Mouse (Mus musculus): ENCODE measurements around the gene Olig2.

Gene Olig2

DNA sequence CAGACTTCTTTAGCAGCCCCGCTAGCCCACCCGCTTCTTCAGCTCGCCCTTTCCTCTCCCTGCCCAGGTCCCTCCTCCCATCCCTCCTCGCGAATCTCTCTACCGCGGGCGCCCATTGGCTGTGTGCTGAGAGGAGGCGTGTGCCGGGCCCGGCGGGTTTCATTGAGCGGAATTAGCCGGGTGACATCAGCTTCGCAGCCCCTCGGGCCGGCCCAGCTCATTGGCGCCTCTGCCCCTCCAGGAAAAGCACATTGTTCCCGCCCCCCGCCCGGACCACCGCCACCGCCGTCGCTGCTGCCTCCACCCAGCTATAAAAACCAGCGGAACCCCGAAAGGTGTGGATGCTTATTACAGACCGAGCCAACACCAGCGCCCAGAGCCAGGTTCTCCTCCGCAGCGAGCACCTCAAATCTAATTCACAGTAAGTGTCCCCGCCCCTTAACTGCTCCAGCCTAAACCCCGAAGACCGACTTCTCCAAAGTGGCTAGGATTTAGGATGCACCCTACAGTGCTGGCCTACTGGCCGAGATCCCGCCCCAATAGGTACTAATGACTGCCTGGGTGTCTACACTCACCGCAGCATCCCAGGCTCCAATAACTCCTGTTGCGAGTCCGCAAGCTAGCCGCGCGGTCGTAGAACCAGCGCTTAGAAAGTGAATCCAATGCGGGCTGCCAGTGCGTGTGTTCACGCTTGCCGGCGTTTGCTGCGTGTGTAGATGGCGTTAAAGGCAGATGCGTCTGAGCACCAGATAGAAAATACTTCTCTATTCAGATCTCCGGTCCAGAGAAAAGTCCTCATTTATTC lies at the start of gene Olig2:
Gene Olig2, plus strand, starts transcription at position 225 of the 805 bp plus-strand sequence.
- DNase-seq (ENCODE audit: low read depth, low spot score), result peak; percentile 83

DNA sequence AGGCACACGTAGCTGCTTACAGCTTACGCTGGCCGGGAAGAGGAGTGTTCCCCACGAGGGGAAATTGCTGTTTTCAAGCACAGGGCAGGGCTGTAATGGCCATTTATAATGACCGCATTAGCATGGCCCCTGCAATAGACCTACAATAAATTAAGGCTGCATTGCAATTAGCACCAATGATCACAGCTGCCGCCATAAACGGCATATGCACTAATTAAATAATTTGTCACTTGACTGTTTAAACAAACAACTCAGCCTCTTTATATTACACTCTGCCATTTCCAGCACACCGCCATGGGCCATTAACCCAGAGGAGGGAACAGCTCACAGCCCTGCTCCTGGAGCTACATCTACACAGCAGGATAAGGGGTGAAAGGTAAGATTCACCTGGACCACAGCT lies 49.4 kb upstream of the Olig2 start:
- no peak for DNase-seq (ENCODE audit: low read depth, low spot score)

DNA sequence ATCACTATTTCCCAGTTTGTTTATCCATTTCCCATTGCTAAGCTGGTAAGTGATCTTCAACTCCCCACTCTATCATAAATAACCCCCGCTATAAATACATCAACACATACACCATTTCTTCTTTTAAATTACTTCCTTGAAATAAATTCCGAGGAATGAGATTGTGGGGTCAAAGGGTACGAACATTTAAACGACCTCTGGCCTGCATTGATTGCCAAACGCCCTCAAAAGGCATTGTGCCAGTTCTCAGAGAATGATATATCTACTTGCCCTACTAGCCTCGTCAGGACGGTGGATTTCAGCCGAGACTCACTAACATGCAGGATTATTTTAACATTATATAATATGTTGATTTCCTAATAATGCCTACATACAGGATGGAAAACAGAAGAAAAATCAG lies 38.2 kb upstream of the Olig2 start:
- no peak for DNase-seq (ENCODE audit: low read depth, low spot score)

DNA sequence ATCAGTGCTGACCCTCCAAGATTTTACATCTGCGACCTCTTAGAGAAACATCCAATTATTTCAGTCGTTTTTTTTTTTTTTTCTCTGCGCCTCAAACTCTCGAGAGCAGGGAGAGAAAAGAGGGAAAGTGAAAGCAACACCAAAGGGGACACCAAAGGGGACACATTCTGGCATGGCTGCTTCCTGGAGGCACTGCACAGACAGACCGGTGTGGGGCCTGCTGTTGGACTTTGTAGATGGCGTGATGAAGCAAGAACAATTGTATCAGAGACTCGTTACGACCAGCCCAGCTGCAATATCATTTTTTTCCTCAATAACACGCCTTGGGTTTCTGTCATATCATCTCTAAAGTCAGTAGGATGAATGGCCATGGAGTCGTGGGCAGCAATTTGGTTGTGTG lies 37.6 kb upstream of the Olig2 start:
- DNase-seq (ENCODE audit: low read depth, low spot score), result no peak

DNA sequence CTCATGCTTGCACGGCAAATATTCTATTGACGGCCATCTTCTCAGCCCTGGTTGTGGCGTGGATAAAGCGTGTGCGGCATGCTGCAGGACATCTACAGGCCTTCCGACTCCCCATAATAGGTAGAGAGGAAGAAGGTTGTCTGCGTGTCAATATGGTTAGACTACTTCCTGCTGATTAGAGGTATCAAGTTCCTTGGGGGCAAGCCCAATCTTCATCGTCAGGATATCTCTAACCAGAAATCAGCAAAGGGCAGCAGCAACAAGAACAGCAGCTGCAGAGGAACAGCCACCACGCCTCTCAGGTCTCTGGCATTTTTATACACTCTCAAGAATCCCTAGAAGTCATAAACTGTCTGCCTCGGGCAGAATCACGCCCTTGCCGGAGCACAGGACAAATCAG lies 37.0 kb upstream of the Olig2 start:
- no peak for DNase-seq (ENCODE audit: low read depth, low spot score)

DNA sequence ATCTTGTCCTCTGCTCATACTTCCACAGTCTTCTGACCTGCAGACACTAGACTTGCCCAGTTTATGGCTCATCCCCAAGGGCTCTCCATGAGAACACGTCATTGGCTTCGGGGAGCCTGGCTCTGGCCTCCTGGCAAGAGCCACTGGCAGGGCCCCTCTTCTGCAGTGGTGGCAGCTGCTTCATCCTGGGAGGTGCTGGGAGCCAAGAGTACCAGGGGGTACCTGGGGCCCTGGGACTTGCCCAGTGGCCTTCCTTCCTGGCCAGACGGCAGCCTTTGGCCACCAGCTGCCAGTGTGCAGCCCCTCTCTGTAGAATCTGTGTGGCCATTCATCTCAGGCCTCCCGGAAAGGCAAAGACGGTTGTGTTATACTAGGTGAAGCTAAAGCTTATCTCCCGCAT lies 34.0 kb upstream of the Olig2 start:
- DNase-seq (ENCODE audit: low read depth, low spot score), result peak; percentile 50

DNA sequence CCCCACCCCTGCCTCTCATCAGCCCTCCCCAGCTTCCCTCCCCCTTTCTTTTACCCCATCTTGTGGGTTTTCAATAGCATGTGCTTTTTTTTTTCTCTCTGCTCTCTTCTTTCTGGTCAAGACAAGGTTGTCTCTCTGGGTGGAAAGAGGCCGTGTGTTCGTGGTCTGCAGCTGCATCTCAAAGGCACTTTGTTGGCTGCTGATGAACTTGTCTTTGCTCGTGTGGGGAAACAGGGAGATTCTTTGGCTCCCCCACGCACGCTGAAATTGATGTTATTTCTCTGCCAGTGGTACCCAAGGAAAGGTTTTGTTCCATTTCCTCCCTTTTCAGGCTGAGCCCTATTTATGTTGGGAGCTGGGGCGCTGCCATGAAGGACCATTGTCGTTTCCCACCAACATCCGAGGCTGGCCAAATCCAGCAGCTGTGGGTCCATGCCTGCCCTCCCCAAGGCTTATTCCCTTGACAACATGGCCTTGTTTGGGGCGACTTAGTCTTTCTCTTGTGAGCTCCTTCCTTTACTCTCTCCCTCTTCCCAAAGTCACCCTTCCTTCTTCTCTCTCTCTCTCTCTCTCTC lies 33.5 kb upstream of the Olig2 start:
- peak; percentile 71 for DNase-seq (ENCODE audit: low read depth, low spot score)

DNA sequence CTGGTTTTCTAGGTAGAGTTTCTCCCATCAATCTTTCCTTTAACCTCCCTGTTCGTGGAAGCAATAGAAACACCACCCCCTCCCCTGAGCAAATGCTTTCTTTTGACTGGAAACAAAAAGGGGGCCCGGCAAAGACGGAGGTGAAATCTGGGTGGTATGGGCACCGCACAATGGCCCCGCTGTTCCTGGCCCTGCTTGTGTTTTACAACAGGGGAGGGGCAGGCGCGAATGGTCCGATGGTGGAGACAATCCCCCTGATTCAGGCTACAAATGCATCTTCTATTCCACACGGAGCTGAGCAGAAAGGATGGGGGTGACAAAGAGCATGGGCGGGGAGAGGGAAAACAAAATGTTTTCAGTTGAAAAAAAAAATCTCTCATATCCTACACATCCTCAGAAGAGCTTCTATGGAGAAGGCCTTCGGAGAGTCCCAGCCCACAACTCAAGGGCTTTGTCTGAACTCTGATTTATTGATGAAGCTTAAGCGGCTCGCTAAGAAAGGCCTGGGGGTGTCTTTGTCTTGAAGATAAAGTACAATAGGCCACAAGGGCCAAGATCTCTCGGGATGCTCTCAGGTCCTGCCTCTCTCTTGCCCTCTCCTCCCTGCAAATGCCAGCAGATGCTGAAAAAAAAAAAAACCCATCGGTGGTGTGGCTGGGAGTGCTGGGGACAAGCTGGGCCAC lies 32.4 kb upstream of the Olig2 start:
- peak; percentile 83 for DNase-seq (ENCODE audit: low read depth, low spot score)

DNA sequence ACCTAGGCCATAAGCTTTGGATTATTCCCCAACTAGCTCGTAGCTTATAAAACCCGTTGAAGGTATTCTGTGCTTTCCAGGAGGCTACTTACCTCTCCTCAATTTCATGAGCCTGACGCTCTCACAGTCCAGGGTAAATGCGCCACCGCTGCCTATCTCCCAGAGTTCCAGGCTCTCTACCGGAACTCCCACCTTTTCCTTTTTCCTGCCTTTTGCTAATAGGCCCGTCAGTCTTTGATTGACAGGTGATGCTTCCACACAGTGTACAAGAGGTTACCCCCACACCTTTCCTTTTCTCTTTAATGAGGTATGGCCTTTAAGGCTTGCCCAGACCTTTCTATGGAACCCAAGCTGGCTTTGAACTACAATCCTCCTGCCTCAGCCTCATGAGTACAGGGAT lies 25.4 kb upstream of the Olig2 start:
- DNase-seq (ENCODE audit: low read depth, low spot score), result no peak

DNA sequence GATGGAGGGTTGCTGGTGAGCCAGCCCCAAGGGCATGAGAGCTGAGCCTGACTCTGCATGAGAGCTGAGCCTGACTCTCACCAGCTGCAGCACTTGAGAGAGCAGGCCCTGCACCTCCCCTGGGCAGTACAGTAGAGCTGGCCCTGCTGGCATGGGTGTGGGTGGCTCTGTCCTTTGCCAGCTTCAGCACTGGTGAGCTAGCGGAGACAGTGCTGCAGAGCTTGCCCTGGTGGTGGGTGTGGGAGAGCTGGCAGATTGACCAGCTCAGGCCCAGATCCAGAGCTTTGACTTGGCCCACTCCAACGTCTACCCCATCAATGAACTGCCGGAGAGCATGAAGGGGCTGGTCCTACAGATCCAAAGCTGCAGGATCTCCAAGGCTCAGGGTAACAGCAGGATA lies 22.3 kb upstream of the Olig2 start:
- no peak for DNase-seq (ENCODE audit: low read depth, low spot score)

DNA sequence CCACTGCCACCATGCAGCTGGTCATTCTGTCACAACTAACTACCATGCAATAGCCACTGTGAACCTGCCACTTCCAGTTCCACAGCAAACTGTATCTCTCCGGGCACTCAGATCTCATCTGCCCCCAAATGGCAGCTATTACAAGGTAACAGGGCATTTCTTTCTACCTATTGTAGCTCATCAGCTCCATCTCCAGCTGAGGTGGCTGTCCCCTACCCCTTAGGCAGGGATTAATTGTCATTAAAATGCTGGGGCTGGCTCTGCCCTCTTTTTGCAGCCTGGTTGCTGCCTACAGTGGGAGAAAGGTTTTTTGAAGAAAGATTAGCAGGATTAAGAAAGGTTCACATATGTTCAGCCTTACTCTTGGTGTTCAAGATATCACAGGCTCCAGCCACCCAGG lies 18.9 kb upstream of the Olig2 start:
- DNase-seq (ENCODE audit: low read depth, low spot score), result no peak

DNA sequence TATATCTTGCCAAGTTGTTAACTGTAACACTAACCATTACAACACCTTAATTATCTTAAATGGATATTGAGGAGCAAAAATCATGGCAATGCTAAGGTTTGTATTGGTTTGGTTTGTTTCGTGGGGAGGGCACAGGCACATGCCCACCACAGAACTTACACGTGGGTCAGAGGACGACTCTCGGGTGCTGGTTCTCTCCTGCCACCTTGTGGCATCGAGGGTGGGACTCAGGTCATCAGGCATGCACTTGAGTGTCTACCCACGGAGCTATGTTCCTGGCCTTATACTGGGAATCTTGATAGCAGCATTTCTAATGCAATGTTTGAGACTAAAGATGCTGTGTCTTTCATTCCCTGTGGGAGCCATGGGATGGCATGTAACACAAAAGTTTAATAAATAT lies 8.2 kb upstream of the Olig2 start:
- DNase-seq (ENCODE audit: low read depth, low spot score), result no peak

DNA sequence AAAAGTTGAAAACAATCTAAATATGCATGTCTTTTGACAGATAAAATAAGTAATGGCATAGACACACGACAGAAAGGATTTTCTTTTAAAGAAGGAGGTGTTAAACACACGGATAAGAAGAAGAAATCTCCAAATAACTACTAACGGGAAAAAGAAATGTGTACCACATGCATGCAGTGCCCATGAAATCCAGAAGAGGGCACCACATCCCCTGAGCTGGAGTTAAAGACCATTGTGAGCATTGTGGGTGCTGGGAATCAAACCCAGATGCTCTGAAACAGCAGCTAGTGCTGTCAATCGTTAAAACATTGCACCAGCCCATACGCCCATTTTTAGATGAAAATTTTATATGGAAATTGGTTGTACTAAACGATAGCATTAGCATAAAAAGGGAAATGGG lies 7.3 kb upstream of the Olig2 start:
- no peak for DNase-seq (ENCODE audit: low read depth, low spot score)

DNA sequence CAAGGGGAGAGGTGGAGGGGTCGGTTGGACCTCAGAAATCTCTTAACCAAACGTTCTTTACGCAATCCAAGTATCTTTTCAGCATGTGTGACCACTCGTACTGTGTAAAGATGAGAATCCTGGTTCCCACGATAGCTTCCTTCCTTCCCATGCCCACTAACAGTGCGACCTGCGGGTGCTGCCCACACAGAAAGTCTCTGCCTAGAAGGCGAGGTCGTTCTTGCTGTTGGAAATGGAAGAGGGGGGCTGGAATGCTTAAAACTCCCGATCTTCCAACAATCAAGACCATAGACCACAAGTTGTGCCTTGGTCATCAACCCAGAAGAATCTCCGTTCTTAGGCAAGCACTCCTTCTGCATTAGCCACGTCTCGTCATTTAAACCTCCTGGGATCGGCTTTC lies 6.0 kb upstream of the Olig2 start:
- no peak for DNase-seq (ENCODE audit: low read depth, low spot score)

DNA sequence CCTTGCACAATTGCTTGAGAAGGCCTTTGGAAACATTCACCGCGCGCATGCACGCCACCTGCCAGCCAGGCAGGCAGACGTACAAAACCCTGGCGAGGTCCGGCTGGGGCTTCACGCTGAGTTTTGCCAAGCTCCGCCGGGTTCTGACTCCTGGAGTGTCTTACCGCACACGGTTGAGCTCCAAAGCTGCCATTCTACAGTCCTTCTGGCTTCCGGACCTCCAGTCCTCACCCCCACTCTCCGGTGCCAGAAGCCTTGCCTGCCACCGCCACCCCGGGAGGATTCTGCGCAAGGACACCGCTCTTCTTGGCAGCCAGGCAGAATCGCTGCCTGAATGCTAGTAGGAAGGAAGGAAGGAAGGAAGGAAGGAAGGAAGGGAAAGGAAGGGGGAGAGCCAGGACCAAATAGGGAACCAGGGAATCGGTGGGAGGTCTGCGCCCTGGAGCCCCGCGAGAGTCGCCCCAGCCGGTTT lies 3.0 kb upstream of the Olig2 start:
- DNase-seq (ENCODE audit: low read depth, low spot score), result peak; percentile 30

DNA sequence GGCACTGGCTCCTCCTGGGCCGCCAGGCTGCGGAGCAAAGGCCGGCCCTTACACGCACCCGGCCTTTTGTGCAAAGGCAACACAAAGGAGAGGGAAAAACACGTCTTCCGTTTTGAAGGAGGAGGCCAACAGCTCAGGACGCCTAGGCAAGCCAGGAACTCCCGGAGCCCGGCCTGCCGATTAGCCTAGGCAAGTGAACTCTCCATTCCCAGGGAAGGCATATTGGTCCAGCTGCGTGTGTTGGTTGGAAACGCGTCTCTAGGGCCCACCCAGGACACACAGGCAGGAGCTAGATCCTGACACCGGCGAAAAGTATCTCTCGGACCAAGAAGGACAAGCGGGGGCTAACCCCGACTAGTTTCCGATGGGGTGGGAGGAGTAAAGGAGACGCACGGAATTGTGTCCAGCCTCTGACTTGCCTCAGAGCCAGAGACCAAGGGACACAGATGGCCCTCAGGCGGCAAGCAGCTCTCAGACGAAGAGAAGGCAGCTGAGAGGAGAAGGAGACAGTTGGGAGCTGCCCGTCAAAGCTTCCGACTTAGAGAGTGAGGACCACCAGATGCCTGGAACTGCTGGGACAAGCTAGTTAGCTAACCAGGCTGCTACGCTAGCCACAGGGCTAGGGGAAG lies 2.5 kb upstream of the Olig2 start:
- DNase-seq (ENCODE audit: low read depth, low spot score), result peak; percentile 25

DNA sequence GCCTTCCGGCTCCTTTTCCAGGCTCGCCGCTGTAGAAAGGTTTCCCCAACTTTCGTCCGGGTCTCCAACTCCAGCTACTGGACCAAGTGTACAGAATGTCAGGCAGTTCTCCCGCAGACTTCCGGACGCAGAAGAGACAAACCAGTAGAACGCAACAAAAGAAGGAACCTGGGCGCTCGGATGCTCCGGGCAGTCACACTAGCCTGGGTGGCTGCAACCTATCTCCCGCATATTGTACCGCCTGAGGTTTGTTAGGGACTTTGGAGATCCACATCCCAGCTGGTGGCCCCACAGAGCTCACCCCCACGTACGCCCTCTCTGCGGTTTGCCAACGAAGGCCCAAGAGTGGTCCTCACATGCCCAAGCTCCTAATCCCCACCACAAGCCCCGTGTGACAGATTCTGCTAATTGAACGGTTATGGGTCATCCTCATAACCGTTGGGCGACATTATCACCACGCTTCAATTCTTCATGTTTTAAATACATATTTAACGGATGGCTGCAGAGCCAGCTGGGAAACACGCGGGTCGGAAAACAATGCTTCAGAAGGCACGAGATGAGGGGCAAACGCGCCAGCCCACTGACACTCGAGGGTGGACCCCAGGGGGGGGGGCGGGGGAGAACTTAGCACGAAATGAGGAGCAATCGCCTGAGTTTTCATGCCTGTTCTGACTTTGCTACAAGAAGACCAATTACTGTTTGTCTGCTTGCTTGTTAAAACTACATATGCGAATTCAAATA lies 1.8 kb upstream of the Olig2 start:
- no peak for DNase-seq (ENCODE audit: low read depth, low spot score)

DNA sequence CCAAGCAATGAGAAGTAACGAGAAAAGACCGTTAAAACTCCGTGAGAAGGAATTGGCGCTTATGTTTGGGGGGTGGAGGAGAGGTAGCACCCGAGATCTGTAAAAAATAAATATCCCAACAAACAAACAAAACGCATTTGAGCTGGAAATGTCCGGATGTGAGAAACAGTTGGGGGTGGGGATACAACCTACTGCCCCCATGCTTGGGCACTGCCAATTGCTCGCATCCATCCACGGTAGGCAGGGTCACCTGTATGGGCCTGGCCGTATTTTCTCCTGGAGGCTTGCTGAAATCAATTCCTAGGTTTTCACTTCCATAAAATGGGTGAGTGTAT lies 1.2 kb upstream of the Olig2 start:
- no peak for DNase-seq (ENCODE audit: low read depth, low spot score)

DNA sequence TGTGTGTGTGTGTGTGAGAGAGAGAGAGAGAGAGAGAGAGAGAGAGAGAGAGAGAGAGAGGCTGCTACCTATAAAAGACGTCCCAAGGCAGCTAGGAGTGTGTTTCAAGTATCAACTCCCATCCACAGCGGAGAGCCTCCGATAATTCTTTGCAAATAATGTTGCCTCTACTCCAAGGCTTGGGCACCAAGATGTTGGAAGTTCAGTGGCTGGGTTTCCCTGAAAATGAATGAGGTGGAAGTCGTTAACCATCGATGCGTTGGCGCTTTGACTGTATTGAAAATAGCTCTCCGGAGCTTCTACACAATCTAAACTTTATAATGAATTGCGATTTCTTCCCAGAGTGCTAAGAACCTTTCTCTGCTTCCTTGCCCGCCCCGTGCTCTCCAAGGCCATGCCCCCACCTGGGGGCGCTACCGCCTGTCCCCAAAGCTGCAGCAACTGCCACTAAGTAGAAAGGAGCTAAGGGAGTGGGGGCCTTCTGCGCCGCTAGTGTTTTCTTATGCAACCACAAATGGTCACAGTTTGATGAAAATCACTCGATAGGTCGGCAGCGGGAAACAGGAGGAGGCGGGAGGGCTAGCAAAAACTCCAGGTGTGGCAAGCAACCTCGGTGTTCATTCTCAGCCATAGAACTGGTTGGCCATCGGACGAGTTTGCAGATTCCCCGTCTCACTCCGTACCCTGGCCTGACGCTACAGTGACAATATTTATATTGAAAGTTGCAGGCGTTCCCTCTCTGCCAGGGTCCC lies 600 bp upstream of the Olig2 start:
- DNase-seq (ENCODE audit: low read depth, low spot score), result peak; percentile 59

DNA sequence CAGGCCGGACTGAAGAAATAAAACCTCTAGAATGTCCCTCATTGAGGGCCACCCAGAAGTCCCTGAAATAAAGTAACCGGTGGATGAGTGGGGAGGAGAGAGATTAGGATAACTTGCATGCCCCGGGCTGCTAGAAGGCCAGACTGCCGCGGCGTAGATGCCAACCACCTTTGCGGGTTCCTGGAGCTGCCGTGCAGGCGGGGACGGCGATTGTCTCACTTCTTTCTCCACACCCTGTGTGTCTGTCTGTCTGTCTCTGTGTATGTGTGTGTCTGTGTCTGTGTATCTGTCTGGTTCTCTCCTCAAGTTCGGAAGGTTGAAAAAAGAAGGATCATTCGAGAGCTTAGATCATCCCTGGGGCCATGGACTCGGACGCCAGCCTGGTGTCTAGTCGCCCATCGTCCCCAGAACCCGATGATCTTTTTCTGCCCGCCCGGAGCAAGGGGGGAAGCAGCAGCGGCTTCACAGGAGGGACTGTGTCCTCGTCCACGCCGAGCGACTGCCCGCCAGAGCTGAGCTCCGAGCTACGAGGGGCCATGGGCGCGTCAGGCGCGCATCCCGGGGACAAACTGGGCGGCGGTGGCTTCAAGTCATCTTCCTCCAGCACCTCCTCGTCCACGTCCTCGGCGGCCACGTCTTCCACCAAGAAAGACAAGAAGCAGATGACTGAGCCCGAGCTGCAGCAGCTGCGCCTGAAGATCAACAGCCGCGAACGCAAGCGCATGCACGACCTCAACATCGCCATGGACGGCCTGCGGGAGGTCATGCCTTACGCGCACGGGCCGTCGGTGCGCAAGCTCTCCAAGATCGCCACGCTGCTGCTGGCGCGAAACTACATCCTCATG lies 1.0 kb downstream of the Olig2 start:
- DNase-seq (ENCODE audit: low read depth, low spot score), result no peak

Measured in brain, adult 2 months (tissue).